Mouse (Mus musculus) MN1 (cell line): ENCODE results near the gene Vmn1r36.
"Not testable (repeated sequence)": the region's sequence is repeated elsewhere in the genome, so short reads cannot be mapped to it uniquely, and the experiment has no call there.

Experiments used
- DNase-seq: peaks from one replicate; pipeline ENCODE4 v3.0.0-alpha.2; 2016; ENCODE audit warnings: low spot score

Vmn1r36 gene

DNA sequence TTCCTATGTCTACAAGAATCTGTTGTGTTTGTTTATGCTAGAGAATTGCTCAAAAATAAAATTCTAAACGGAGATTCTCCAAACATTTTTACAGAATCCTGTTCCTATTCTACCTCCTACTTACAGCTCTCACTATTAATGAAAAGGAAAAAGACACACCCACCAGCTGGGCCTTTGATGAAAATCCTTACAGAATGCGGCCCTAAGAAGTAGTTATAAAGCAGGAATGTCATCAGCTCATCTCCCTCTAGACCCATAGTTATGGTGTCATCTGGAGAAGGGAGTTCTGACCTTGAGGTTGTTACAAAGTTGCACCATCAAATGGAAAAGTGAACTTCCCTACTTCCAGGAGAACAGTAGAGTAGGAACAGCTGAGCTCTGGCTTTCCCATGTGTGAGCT is at the start of gene Vmn1r36:
TSS of gene Vmn1r36 (minus strand) at position 101 of the 400 bp plus-strand sequence.
- DNase-seq = not testable (repeated sequence)

GRCm38 (mm10) chr6:66729082-66729481 is 10.1 kb upstream of the Vmn1r36 start, which contains the start of gene Vmn1r37:
TSS of gene Vmn1r37 (plus strand) at chr6:66729382.
- not testable (repeated sequence) for DNase-seq

- DNase-seq = no peak
These were observed 5.1 kb downstream of the Vmn1r36 start for GRCm38 (mm10) chr6:66713854-66714253.

DNA sequence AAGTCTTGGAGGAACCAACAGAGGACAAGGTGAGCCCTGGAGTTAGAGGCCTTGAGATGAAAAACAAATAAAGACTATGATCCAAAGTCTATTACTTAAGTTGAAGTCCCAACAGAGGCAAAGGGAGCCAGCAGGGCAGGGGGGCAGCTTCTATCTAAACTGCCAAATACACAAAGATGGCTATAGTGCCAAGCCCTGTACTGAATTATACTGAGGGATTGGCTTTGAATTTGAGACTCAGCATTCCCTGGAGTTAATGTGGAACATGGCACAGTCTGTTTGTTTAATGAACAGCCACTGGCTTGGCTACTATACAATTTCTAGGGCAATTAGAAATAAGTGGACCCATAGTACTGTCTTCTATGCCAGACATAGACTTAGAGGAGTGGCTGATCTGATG is 10.1 kb downstream of the Vmn1r36 start:
- no peak for DNase-seq

DNA sequence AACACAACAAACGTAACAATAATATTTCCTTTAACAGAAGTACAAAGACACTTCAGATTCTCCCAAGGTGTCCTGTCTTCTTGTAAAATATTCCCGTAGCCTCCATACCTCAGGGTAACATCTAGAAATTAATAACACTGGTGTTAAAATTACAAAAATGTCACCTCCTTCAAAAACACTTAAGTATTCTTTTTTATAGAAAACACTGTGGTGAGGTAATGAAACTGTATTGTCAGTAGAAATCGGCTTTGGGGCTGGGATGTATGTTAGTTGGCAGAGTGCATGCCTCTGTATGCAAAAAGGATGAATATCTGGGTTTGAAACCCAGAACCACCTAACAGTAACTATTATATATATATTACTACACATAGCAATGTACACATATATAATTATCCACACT is 33.2 kb downstream of the Vmn1r36 start, which contains the start of gene Vmn1r35:
TSS of gene Vmn1r35 (minus strand) at position 101 of the 400 bp plus-strand sequence.
- no peak for DNase-seq
